Mouse (Mus musculus) testis, adult 2 months (tissue): ENCODE data around the gene Cnep1r1. TPM values are rescaled to one million over a fixed set of nuclear protein-coding genes. Genes with fewer than 3 reads are reported as not detected.

Source experiments
- H3K27ac ChIP-seq: fragments of 200-500 bp; 2 replicates; pipeline ENCODE4 v1.5.1; 2012; ENCODE audit warnings: low read depth, low read length; ENCODE audit not compliant: control insufficient read depth, insufficient read depth
- H3K27me3 ChIP-seq: fragments of 200-500 bp; 2 replicates; pipeline ENCODE4 v1.6.1; 2012; ENCODE audit warnings: mild to moderate bottlenecking, low read length, moderate library complexity; ENCODE audit not compliant: control insufficient read depth, insufficient read depth
- H3K36me3 ChIP-seq: fragments of 200-500 bp; 2 replicates; pipeline ENCODE4 v1.6.1; 2012; ENCODE audit warnings: mild to moderate bottlenecking, low read length; ENCODE audit not compliant: control insufficient read depth, insufficient read depth
- H3K4me1 ChIP-seq: fragments of 200-500 bp; 2 replicates; pipeline ENCODE4 v1.6.1; 2012; ENCODE audit warnings: low read length; ENCODE audit not compliant: control insufficient read depth, insufficient read depth
- H3K4me3 ChIP-seq: fragments of 200-500 bp; 2 replicates; pipeline ENCODE4 v1.5.1; 2012; ENCODE audit warnings: low read depth, mild to moderate bottlenecking, low read length, moderate library complexity, mixed read lengths; ENCODE audit not compliant: control insufficient read depth
- CTCF ChIP-seq: fragments of 200-500 bp; IDR thresholded peaks from 2 replicates; pipeline ENCODE4 v1.5.1; 2012; ENCODE audit warnings: low read depth, mild to moderate bottlenecking, inconsistent platforms, low read length, moderate library complexity; ENCODE audit not compliant: control insufficient read depth, insufficient read depth, insufficient replicate concordance
- POLR2A ChIP-seq: fragments of 200-500 bp; IDR thresholded peaks from 2 replicates; pipeline ENCODE4 v1.6.1; 2012; ENCODE audit warnings: low read depth, mild to moderate bottlenecking, inconsistent platforms, low read length, moderate library complexity; ENCODE audit not compliant: control insufficient read depth
- polyA plus RNA-seq: library from polyadenylated mRNA; depleted of rRNA; stranded (reverse); fragments of >200 nt; gene quantifications from 2 replicates; pipeline ENCODE4 v1.2.3, GENCODE M21; 2012

Cnep1r1 gene
- polyA plus RNA-seq, 1 experiment: 21.1 TPM

DNA sequence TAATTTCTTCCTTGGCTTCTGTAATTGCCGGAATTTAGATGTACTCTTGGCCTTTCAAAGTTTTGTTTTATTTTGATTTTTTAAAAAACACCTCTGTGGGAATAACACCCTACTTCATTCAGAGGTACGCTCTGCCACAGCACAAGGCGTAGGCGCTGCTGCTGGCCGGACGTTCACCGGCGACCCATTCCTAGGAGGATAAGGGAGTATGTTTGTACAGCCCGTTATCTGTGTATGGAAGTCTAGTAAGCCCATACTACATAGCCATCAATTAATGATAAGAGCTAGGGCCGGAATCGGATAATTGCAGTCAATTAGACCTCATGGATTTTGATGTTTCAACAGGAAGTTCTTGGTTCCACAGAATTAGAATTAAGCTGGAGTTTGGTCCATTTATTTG, 507 bp downstream of the Cnep1r1 start:
- no peak for TF ChIP-seq POLR2A
- Histone ChIP-seq H3K27ac (peak overlapping the region; percentile 95), H3K36me3 (peaks cover 2% of the 10 kb centered on the region), H3K27me3 (no peaks in the 10 kb centered on the region), H3K4me1 (no peaks in the 10 kb centered on the region; the same call in 1 of the 2 replicates), H3K4me3 (peak overlapping the region; percentile 93)

DNA sequence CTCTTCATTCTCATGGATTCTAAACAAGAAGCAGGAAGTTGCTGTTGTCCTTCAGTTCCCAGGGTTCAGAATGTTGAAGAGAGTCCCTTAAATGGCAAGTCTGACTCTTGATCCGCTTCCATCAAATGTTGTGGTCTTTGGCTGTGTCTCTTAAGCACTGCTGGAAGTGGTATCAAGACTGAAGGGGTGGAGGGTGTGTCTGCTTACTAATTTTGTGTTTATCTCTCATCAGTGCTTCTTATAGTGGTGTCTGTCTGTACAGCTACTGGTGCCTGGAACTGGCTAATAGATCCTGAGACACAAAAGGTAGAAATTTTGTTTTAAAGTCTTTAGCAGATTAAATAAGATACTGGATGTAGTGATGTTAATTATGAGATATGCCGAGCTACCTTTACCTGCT, 6.3 kb downstream of the Cnep1r1 start:
- Histone ChIP-seq H3K27ac (no peak overlapping the region), H3K36me3 (peaks cover 2% of the 10 kb centered on the region), H3K4me3 (no peak overlapping the region), H3K4me1 (no peaks in the 10 kb centered on the region), H3K27me3 (no peaks in the 10 kb centered on the region)
- TF ChIP-seq POLR2A (no peak), CTCF (no peak)

DNA sequence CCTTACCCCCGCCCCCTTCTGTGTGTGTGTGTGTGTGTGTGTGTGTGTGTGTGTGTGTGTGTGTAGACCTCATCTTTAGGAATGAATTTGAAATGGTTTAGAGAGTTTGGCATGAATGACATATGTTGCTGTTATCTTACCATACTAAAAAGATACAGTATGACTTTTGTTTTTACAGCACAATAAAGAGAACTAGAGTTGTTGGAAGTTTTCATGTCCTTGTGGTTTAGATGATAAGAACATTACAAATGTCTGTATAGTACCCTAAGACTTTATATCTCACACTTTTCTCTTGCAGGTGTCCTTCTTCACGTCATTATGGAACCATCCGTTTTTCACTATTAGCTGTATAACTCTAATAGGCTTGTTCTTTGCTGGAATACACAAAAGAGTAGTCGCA, 10.8 kb downstream of the Cnep1r1 start:
- Histone ChIP-seq H3K27ac (no peak overlapping the region), H3K27me3 (no peaks in the 10 kb centered on the region), H3K36me3 (peaks cover 2% of the 10 kb centered on the region), H3K4me1 (no peaks in the 10 kb centered on the region), H3K4me3 (no peak overlapping the region)
- TF ChIP-seq CTCF (no peak), POLR2A (no peak)

DNA sequence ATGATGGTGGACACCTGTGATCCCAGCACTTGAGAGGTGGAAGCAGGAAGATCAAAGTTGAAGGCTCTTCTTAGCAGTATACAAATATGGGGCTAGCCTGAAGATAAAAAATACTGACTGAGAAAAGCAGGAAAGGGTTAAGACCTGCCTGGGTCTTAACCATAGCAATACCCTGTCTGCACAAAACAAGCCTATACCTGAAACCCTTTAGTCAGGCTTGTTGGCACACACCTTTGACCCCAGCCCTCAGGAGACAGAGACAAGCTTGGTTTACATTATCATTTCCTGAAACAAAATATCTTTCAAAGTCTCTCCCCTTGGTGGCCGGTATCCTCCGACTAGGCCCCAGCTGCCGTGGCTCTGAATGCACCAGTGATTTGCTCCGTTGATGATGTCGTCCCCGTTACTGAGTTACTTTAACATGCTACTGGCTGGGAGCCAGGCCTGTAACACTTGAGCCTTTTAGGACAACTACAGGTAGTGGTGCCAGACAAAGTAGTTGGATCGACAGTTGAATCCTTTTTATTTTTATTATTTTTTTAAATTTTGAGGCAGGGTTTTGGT, 12.3 kb downstream of the Cnep1r1 start:
- Histone ChIP-seq H3K36me3 (peaks cover 3% of the 10 kb centered on the region), H3K27me3 (no peaks in the 10 kb centered on the region), H3K4me3 (no peak overlapping the region), H3K27ac (no peak overlapping the region), H3K4me1 (no peaks in the 10 kb centered on the region)
- TF ChIP-seq CTCF (no peak), POLR2A (no peak)

DNA sequence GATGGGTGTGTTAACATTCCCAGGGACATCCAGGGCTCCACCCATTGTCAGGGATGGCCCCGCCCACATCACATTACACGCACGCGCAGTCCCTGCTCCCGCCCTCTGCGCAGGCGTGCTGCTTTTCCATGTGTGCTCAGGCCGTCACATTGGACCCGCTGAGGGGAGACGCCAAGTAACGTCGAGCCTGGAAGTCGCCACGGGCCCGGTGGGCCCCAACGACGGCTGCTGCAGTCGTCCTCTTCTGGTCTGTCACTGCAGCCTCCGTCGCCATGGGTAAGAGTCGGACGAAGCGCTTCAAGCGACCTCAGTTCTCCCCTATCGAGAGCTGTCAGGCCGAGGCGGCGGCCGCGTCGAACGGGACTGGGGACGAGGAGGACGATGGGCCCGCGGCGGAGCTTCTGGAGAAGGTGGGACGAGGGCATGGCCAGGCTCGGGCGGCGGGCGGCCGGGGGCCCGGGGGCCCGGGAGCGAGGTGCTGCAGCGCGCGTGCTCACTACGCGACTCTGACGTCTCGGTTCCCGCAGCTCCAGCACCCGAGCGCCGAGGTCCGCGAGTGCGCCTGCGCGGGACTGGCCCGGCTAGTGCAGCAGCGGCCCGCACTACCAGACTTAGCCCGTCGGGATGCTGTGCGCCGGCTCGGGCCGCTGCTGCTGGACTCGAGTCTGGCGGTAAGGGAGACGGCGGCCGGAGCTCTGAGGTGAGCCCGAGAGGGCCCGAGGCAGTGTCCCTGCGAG, 19.3 kb downstream of the Cnep1r1 start, which contains the start of gene Heatr3:
Heatr3 (plus strand) TSS at position 108 of the 737 bp plus-strand sequence.
- Histone ChIP-seq H3K36me3 (peaks cover 2% of the 10 kb centered on the region; the same call in 1 of the 2 replicates), H3K4me3 (peak within 1 kb of the TSS; percentile 82), H3K4me1 (no peaks in the 10 kb centered on the region; the same call in 1 of the 2 replicates), H3K27ac (peak within 1 kb of the TSS; percentile 59), H3K27me3 (no peaks in the 10 kb centered on the region)
- TF ChIP-seq CTCF (no peak), POLR2A (peak; percentile 90)

DNA sequence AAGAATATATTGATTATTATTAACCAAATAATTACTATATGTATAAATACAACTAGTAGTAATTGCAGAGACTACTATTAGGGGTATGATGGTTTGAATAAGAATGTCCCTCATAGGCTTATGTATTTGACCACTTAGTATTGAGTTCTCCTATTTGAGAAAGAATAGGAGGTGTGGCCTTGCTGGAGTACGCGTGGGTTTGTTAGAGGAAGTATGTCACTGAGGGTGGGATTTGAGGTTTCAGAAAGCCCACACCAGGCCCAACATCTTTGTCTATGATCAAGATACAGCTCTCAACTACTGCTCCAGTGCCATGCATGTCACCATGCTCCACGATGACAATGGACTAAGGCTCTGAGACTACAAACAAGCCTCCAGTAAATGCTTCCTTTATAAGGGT, 20.7 kb downstream of the Cnep1r1 start:
- no peak overlapping the region for H3K4me3 ChIP-seq

DNA sequence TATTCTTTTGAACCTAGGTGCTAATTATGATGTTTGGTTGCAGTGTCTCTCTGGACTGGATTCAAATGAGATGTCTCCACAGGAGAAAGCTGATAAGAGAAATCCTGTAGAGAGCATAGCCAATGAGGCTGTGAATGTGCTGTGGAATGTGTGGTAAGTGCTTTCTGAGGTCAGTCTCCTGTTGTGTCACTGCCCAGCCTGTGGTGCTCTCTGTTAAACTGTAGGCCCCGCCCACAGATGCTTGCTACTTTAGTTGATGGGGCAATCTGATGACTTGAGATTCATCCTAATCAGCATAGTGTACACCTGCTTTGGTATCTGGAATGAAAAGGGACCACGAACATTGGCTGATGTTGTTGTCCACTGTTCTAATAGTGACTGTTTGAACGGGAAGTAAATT, 23.1 kb downstream of the Cnep1r1 start:
- Histone ChIP-seq H3K4me1 (no peaks in the 10 kb centered on the region; the same call in 1 of the 2 replicates), H3K36me3 (no peaks in the 10 kb centered on the region), H3K27me3 (no peaks in the 10 kb centered on the region), H3K4me3 (no peak overlapping the region), H3K27ac (no peak overlapping the region)
- TF ChIP-seq CTCF (no peak), POLR2A (no peak)

More for the DNA sequence above, 20.7 kb downstream of the Cnep1r1 start:
- Histone ChIP-seq H3K27me3 (no peaks in the 10 kb centered on the region), H3K36me3 (peaks cover 2% of the 10 kb centered on the region; the same call in 1 of the 2 replicates), H3K27ac (no peak overlapping the region), H3K4me1 (no peaks in the 10 kb centered on the region; the same call in 1 of the 2 replicates)
- no peak for TF ChIP-seq CTCF
- no peak for TF ChIP-seq POLR2A
